Mouse (Mus musculus) E14TG2a.4 (cell line): Measurements from ENCODE around the gene Ermap.

ENCODE experiments used
- CTCF ChIP-seq: conservative IDR thresholded peaks from 2 replicates; pipeline ENCODE4 v1.5.1; 2014; ENCODE audit warnings: low read length
- NANOG ChIP-seq: IDR thresholded peaks from 2 replicates; pipeline ENCODE4 v1.6.1; 2014; ENCODE audit warnings: borderline replicate concordance, low read length, mixed read lengths
- POU5F1 ChIP-seq: IDR thresholded peaks from 2 replicates; pipeline ENCODE4 v1.6.1; 2014; ENCODE audit warnings: low read length, borderline replicate concordance

DNA sequence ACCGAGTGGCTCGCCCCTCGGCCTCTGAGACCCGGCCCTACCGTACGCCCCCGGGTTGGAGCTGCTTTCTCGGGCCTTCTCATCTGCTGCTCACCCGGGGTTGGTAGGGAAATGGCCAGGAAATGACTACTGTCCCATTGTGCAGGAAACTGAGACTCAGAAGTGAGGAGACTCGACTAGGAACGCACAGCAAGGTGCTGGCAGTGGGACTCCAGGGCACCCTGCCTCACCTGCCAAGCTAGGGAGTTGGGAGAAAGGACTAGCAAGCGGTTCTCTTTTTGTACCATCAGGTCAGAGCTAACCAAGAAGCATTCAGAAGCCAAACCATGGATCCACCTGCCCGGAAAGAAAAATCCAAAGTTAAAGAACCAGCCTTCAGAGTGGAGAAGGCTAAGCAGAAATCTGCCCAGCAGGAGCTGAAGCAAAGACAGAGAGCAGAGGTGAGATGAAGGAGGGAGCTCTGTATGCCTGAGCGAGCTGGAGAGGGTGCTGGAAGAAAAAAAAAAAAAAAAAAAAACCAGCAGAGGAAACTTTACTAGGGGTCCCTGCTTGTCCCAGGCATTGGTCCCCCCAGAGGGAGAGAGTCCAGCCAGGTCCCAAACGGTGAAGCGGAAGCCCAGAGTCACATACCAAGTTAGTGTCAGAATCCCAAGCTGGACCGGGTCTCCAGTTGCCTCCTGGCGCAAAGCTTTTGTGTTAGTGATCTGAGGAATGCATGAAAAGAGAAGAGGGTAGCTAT lies 5.9 kb upstream of the Ermap start:
- no peak for TF ChIP-seq CTCF
- TF ChIP-seq NANOG: no peak
- no peak for TF ChIP-seq POU5F1
